Mouse (Mus musculus) stomach, embryonic 14.5 days (tissue): ENCODE measurements around the gene Olfr218. TPM values are rescaled to one million over a fixed set of nuclear protein-coding genes. Genes with fewer than 3 reads are reported as not detected.
"Not testable (repeated sequence)": the region's sequence is repeated elsewhere in the genome, so short reads cannot be mapped to it uniquely, and the experiment has no call there.

Experiments
- ATAC-seq: fragments of 200-750 bp; cut with Nextera tagmentation; 2 replicates; pipeline ENCODE4 v1.8.0; 2017; ENCODE audit warnings: low read depth, moderate TSS enrichment; ENCODE audit not compliant: insufficient number of reproducible peaks, insufficient read depth, low FRiP score
- H3K27ac ChIP-seq: fragments of 300-500 bp; sonication (generic); 2 replicates; pipeline ENCODE4 v1.5.1; 2014; ENCODE audit warnings: mild to moderate bottlenecking, low read length, moderate library complexity, mixed read lengths
- H3K27me3 ChIP-seq: fragments of 300-500 bp; sonication (generic); 2 replicates; pipeline ENCODE4 v1.6.1; 2014; ENCODE audit warnings: low read length, control low read depth, mixed read lengths; ENCODE audit not compliant: control insufficient read depth, insufficient read depth
- H3K36me3 ChIP-seq: fragments of 300-500 bp; sonication (generic); 2 replicates; pipeline ENCODE4 v1.6.1; 2014; ENCODE audit warnings: mild to moderate bottlenecking, control low read depth, low read length, moderate library complexity, mixed read lengths; ENCODE audit not compliant: control insufficient read depth, insufficient read depth
- H3K4me1 ChIP-seq: fragments of 300-500 bp; sonication (generic); 2 replicates; pipeline ENCODE4 v1.6.1; 2014; ENCODE audit warnings: low read length, control low read depth, mixed read lengths; ENCODE audit not compliant: control insufficient read depth, insufficient read depth
- H3K4me2 ChIP-seq: fragments of 300-500 bp; sonication (generic); replicated peaks from 2 replicates; pipeline ENCODE4 v1.6.1; 2014; ENCODE audit warnings: low read depth, low read length, control low read depth
- H3K4me3 ChIP-seq: fragments of 300-500 bp; sonication (generic); 2 replicates; pipeline ENCODE4 v1.5.1; 2014; ENCODE audit warnings: low read depth, low read length, control low read depth
- H3K9ac ChIP-seq: fragments of 300-500 bp; sonication (generic); replicated peaks from 2 replicates; pipeline ENCODE4 v1.6.1; 2014; ENCODE audit warnings: low read depth, mild to moderate bottlenecking, control low read depth, low read length, moderate library complexity, mixed read lengths
- H3K9me3 ChIP-seq: fragments of 300-500 bp; sonication (generic); 2 replicates; pipeline ENCODE4 v1.6.1; 2016; ENCODE audit warnings: low read depth, low read length, control low read depth; ENCODE audit not compliant: control insufficient read depth
- WGBS: fragments of 180-500 bp; shearing (Covaris S2); extraction: QIAGEN DNeasy Blood & Tissue Kit; methylation state at CpG from one replicate; pipeline ENCODE4 v1.1.7; 2014; 5-methylcytosine and 5-hydroxymethylcytosine counted together
- polyA plus RNA-seq: library from polyadenylated mRNA; unstranded; fragments of >200 nt; fragmentation: Nextera tagmentation; extraction: Ambion mirVana; gene quantifications from 2 replicates; pipeline ENCODE4 v1.2.1, GENCODE M21; 2014

Olfr218 gene
- polyA plus RNA-seq: not detected in 2 replicates

GRCm38 (mm10) chr1:173197508-173197907, at the start of gene Olfr218:
TSS of gene Olfr218 (plus strand) at chr1:173197808.
- Histone ChIP-seq H3K27ac (no peak within 1 kb of the TSS), H3K4me2 (no peak within 1 kb of the TSS), H3K27me3 (no peaks in the 10 kb centered on the region), H3K36me3 (no peaks in the 10 kb centered on the region), H3K9ac (no peak within 1 kb of the TSS), H3K4me3 (no peak within 1 kb of the TSS), H3K9me3 (no peaks in the 10 kb centered on the region), H3K4me1 (no peaks in the 10 kb centered on the region)
- WGBS: 74% methylated on average over 5 of the region's 5 CpGs
- ATAC-seq: no peak

- ATAC-seq: no peak
- Histone ChIP-seq H3K4me2 (no peak overlapping the region), H3K36me3 (no peaks in the 10 kb centered on the region), H3K4me3 (no peak overlapping the region), H3K4me1 (no peaks in the 10 kb centered on the region), H3K27ac (no peak overlapping the region), H3K9me3 (no peaks in the 10 kb centered on the region), H3K27me3 (no peaks in the 10 kb centered on the region), H3K9ac (no peak overlapping the region)
Observed at GRCm38 (mm10) chr1:173174154-173174842, 23.3 kb upstream of the Olfr218 start.

- H3K9ac ChIP-seq: no peak within 1 kb of the TSS
- H3K36me3 ChIP-seq: no peaks in the 10 kb centered on the region
- H3K9me3 ChIP-seq: no peaks in the 10 kb centered on the region
- H3K27ac ChIP-seq: no peak within 1 kb of the TSS
- no peaks in the 10 kb centered on the region for H3K4me1 ChIP-seq
- H3K27me3 ChIP-seq: no peaks in the 10 kb centered on the region
- WGBS: 60% methylated on average over 3 of the region's 3 CpGs
- no peak within 1 kb of the TSS for H3K4me2 ChIP-seq
- no peak within 1 kb of the TSS for H3K4me3 ChIP-seq
- no peak for ATAC-seq
Observed at GRCm38 (mm10) chr1:173190540-173190939, 7.1 kb upstream of the Olfr218 start, which contains the start of gene Olfr1406. TSS of gene Olfr1406 (minus strand) at chr1:173190640.

GRCm38 (mm10) chr1:173192059-173192458, 5.5 kb upstream of the Olfr218 start:
- no peaks in the 10 kb centered on the region for H3K4me1 ChIP-seq
- H3K36me3 ChIP-seq: no peaks in the 10 kb centered on the region
- WGBS: 65% methylated on average over 3 of the region's 3 CpGs
- H3K27ac ChIP-seq: no peak overlapping the region
- H3K9ac ChIP-seq: no peak overlapping the region
- H3K4me2 ChIP-seq: no peak overlapping the region
- no peaks in the 10 kb centered on the region for H3K27me3 ChIP-seq
- H3K4me3 ChIP-seq: no peak overlapping the region
- H3K9me3 ChIP-seq: no peaks in the 10 kb centered on the region
- ATAC-seq: no peak

GRCm38 (mm10) chr1:173196359-173196758, 1.2 kb upstream of the Olfr218 start:
- H3K4me3 ChIP-seq: no peak overlapping the region
- no peak for ATAC-seq
- no peaks in the 10 kb centered on the region for H3K36me3 ChIP-seq
- H3K9ac ChIP-seq: no peak overlapping the region
- no peaks in the 10 kb centered on the region for H3K4me1 ChIP-seq
- no peaks in the 10 kb centered on the region for H3K27me3 ChIP-seq
- no peak overlapping the region for H3K27ac ChIP-seq
- H3K9me3 ChIP-seq: no peaks in the 10 kb centered on the region
- H3K4me2 ChIP-seq: no peak overlapping the region
- 85% methylated on average over 2 of the region's 2 CpGs for WGBS

GRCm38 (mm10) chr1:173212092-173212491, 14.5 kb downstream of the Olfr218 start, which contains the start of gene Olfr1404:
TSS of gene Olfr1404 (plus strand) at chr1:173212392.
- Histone ChIP-seq H3K9ac (no peak within 1 kb of the TSS), H3K4me1 (no peaks in the 10 kb centered on the region), H3K27ac (no peak within 1 kb of the TSS), H3K36me3 (no peaks in the 10 kb centered on the region), H3K4me3 (no peak within 1 kb of the TSS), H3K27me3 (no peaks in the 10 kb centered on the region), H3K4me2 (no peak within 1 kb of the TSS), H3K9me3 (no peaks in the 10 kb centered on the region)
- WGBS: 67% methylated on average over 5 of the region's 5 CpGs
- ATAC-seq: no peak

- no peak overlapping the region for H3K4me2 ChIP-seq
- H3K4me1 ChIP-seq: no peaks in the 10 kb centered on the region
- H3K9ac ChIP-seq: no peak overlapping the region
- no peak overlapping the region for H3K4me3 ChIP-seq
- no peaks in the 10 kb centered on the region for H3K27me3 ChIP-seq
- no peaks in the 10 kb centered on the region for H3K9me3 ChIP-seq
- H3K27ac ChIP-seq: no peak overlapping the region
- 83% methylated on average over 3 of the region's 3 CpGs for whole genome bisulfite sequencing
- no peak for ATAC-seq
- no peaks in the 10 kb centered on the region for H3K36me3 ChIP-seq
Observed at GRCm38 (mm10) chr1:173216481-173216880, 18.9 kb downstream of the Olfr218 start.

- Histone ChIP-seq H3K4me3 (no peak within 1 kb of the TSS), H3K27ac (no peak within 1 kb of the TSS), H3K4me2 (no peak within 1 kb of the TSS), H3K27me3 (no peaks in the 10 kb centered on the region), H3K9me3 (no peaks in the 10 kb centered on the region), H3K36me3 (no peaks in the 10 kb centered on the region), H3K9ac (no peak within 1 kb of the TSS), H3K4me1 (no peaks in the 10 kb centered on the region)
- WGBS: 93% methylated on average over 2 of the region's 2 CpGs
- ATAC-seq: no peak
Observed at GRCm38 (mm10) chr1:173227081-173227480, 29.5 kb downstream of the Olfr218 start, which contains the start of gene Fcer1a. TSS of gene Fcer1a (minus strand) at chr1:173227214.

- whole genome bisulfite sequencing: 85% methylated on average over 1 of the region's 1 CpGs
- H3K9ac ChIP-seq, H3K9me3 ChIP-seq, H3K36me3 ChIP-seq, H3K4me1 ChIP-seq, H3K27me3 ChIP-seq, ATAC-seq, H3K4me3 ChIP-seq, H3K4me2 ChIP-seq, H3K27ac ChIP-seq: not testable (repeated sequence)
Observed at GRCm38 (mm10) chr1:173237004-173237403, 39.4 kb downstream of the Olfr218 start.
